Mouse (Mus musculus): ENCODE data around the gene Mettl6.

The Mettl6 gene

GRCm38 (mm10) chr14:31494975-31495455 is at the start of gene Mettl6:
Mettl6 (minus strand) TSS chr14:31495040.
- in situ Hi-C loops (cut with MboI, MseI), result no loop called here

- in situ Hi-C loops (cut with MboI, MseI), result no loop called here
Observed at GRCm38 (mm10) chr14:31543885-31544442, 49.1 kb upstream of the Mettl6 start.

GRCm38 (mm10) chr14:31537298-31537697 is 42.5 kb upstream of the Mettl6 start:
- in situ Hi-C loops (cut with MboI, MseI), result no loop called here

GRCm38 (mm10) chr14:31532656-31533055 is 37.8 kb upstream of the Mettl6 start:
- in situ Hi-C loops (cut with MboI, MseI), result no loop called here

GRCm38 (mm10) chr14:31531506-31532148 is 36.8 kb upstream of the Mettl6 start:
- in situ Hi-C loops (cut with MboI, MseI), result no loop called here

GRCm38 (mm10) chr14:31530847-31531246 is 36.0 kb upstream of the Mettl6 start:
- in situ Hi-C loops (cut with MboI, MseI), result no loop called here

- in situ Hi-C loops (cut with MboI, MseI), result no loop called here
Observed at GRCm38 (mm10) chr14:31525040-31525810, 30.4 kb upstream of the Mettl6 start.

- in situ Hi-C loops (cut with MboI, MseI), result no loop called here
Observed at GRCm38 (mm10) chr14:31521318-31521717, 26.5 kb upstream of the Mettl6 start.

GRCm38 (mm10) chr14:31519165-31519564 is 24.3 kb upstream of the Mettl6 start:
- in situ Hi-C loops (cut with MboI, MseI), result loop anchor here (5.0 kb wide), 1 partner anchor 73 kb away; the partner anchor contains the start of gene Colq

GRCm38 (mm10) chr14:31515895-31516294 is 21.1 kb upstream of the Mettl6 start:
- in situ Hi-C loops (cut with MboI, MseI), result loop anchor here (5.0 kb wide), 1 partner anchor 76 kb away; the partner anchor contains the start of gene Colq

- in situ Hi-C loops (cut with MboI, MseI), result no loop called here
Observed at GRCm38 (mm10) chr14:31510322-31510721, 15.5 kb upstream of the Mettl6 start.

GRCm38 (mm10) chr14:31509911-31510310 is 15.1 kb upstream of the Mettl6 start:
- in situ Hi-C loops (cut with MboI, MseI), result no loop called here

GRCm38 (mm10) chr14:31506456-31506855 is 11.6 kb upstream of the Mettl6 start:
- in situ Hi-C loops (cut with MboI, MseI), result no loop called here

GRCm38 (mm10) chr14:31503406-31503805 is 8.6 kb upstream of the Mettl6 start:
- in situ Hi-C loops (cut with MboI, MseI), result loop anchor here (5.0 kb wide), 2 partner anchors 74 to 119 kb away; no protein-coding TSS in a partner anchor

- in situ Hi-C loops (cut with MboI, MseI), result no loop called here
Observed at GRCm38 (mm10) chr14:31499526-31499925, 4.7 kb upstream of the Mettl6 start.

GRCm38 (mm10) chr14:31496241-31496646 is 1.4 kb upstream of the Mettl6 start:
- in situ Hi-C loops (cut with MboI, MseI), result no loop called here

- in situ Hi-C loops (cut with MboI, MseI), result no loop called here
Observed at GRCm38 (mm10) chr14:31495538-31495937, 698 bp upstream of the Mettl6 start.

- in situ Hi-C loops (cut with MboI, MseI), result no loop called here
Observed at GRCm38 (mm10) chr14:31494349-31494974, 378 bp downstream of the Mettl6 start, which contains the start of gene Eaf1. Eaf1 (plus strand) TSS chr14:31494399.

GRCm38 (mm10) chr14:31493901-31494300 is 939 bp downstream of the Mettl6 start:
- in situ Hi-C loops (cut with MboI, MseI), result no loop called here

GRCm38 (mm10) chr14:31488055-31488454 is 6.8 kb downstream of the Mettl6 start:
- in situ Hi-C loops (cut with MboI, MseI), result no loop called here

GRCm38 (mm10) chr14:31486465-31486864 is 8.4 kb downstream of the Mettl6 start:
- in situ Hi-C loops (cut with MboI, MseI), result no loop called here

GRCm38 (mm10) chr14:31482417-31482816 is 12.4 kb downstream of the Mettl6 start:
- in situ Hi-C loops (cut with MboI, MseI), result no loop called here
